Mouse (Mus musculus) common myeloid progenitor, adult 5-6 weeks (primary cell): ENCODE data around the gene Ift46. TPM values are rescaled to one million over a fixed set of nuclear protein-coding genes. Genes with fewer than 3 reads are reported as not detected.

Experiments used
- ATAC-seq: replicated peaks from 2 replicates; pipeline ENCODE4 v1.8.0; 2016; ENCODE audit warnings: low read depth, mild to moderate bottlenecking, moderate TSS enrichment, inconsistent platforms; ENCODE audit not compliant: poor library complexity, severe bottlenecking
- total RNA-seq: library from RNA; stranded (forward); fragments of 200-1000, 187-1606 nt; gene quantifications from 2 replicates; pipeline ENCODE4 v1.2.3, GENCODE M21; 2017

The Ift46 gene
- total RNA-seq, 1 experiment from 2014 or later = 26.1 TPM

DNA sequence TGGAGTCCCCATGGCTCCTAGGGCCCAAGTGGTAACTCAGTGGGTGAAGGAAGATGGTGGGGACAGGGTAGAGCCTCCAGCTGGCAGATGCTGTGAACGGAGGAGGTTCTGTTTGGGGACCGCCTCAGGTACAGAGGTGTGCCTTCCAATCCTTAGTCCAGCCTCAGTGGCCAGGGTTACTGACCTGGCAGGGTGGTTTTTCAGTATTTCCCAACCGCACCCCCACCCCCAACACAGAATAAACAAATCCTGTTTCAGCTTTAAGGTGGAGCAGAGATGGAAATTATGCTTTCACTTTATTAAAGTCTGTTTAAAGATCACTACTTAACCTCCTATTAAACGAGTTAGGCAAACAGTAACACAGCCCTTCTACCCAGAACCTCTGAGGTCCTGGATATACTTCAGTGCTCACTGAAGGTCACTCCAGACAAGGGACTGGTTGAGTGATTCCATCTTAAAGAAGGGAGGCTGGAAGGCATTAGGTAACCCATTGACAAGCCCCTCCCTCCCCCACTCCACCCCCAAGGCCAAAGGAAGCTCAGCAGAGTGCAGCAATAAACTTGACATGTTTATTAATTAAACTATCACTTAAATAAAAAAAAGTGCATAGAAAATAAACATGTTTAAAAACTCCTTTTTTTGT lies 35.2 kb downstream of the Ift46 start, which contains the start of gene Ttc36:
Gene Ttc36 (minus strand): TSS at position 265 of the 643 bp plus-strand sequence.
- ATAC-seq = no peak

DNA sequence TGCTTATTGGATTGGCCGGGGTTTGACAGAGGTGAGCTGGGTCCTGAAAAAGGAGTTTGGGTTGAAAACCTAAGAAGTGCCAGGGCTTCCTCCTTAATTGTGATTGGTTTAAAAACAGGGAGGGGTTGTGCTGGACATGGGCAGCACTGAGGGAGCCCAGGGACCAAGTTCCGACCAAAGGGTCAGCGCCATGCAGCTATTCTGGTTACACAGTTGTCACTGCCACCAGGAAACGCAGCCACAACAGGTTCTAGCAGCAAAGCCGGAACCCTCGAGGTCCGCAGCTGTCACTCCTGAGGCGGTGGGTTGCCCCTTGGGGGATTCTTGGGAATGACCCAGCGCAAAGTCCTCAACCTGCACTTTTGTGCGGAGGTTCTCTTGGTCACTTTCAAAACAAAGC lies 37.0 kb downstream of the Ift46 start:
- no peak for ATAC-seq

- no peak for ATAC-seq
These were observed 37.8 kb downstream of the Ift46 start for GRCm38 (mm10) chr9:44805536-44805935.

DNA sequence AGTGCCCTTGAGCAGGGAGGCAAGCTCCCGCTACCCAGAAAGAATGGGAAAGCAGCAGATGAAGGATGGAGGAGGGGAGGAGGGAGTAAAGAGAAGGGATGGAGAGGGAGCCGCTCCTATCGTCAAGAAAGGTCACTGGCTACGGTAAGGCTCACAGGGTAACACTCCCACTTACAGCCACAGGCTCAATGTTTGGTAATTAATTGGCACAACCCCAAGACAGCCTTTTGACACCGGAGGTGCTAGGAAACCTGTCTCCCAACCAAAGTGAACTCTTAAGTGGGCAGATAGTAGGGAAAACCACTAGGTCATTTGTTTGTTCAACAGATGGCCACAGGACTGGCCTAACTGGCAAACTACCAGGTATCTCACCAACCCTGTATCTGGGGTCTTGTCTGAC lies 39.4 kb downstream of the Ift46 start:
- no peak for ATAC-seq

- ATAC-seq = no peak
These were observed 40.1 kb downstream of the Ift46 start for GRCm38 (mm10) chr9:44807778-44808177.

GRCm38 (mm10) chr9:44810316-44810715 lies 42.6 kb downstream of the Ift46 start:
- ATAC-seq = no peak

DNA sequence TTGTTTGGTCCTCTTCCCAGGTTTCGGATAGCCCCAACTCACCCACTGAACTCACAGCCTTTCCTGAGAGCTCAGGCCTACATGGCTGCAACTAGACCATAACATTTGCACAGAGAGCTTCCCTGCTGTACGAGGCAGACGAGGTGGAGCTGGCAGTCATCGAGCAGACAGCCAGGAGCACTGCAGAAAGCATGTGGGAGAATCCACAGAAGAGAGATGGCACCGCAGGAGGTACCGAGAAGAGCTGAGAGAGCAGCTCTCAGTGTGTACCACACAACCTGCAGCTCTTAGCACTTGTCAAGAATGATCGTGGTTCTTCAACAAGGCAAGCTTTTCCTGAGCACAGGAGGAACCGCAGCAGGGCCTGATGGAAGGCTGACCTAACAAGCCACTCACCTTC lies 46.5 kb downstream of the Ift46 start:
- no peak for ATAC-seq

GRCm38 (mm10) chr9:44817522-44817921 lies 49.8 kb downstream of the Ift46 start:
- no peak for ATAC-seq

DNA sequence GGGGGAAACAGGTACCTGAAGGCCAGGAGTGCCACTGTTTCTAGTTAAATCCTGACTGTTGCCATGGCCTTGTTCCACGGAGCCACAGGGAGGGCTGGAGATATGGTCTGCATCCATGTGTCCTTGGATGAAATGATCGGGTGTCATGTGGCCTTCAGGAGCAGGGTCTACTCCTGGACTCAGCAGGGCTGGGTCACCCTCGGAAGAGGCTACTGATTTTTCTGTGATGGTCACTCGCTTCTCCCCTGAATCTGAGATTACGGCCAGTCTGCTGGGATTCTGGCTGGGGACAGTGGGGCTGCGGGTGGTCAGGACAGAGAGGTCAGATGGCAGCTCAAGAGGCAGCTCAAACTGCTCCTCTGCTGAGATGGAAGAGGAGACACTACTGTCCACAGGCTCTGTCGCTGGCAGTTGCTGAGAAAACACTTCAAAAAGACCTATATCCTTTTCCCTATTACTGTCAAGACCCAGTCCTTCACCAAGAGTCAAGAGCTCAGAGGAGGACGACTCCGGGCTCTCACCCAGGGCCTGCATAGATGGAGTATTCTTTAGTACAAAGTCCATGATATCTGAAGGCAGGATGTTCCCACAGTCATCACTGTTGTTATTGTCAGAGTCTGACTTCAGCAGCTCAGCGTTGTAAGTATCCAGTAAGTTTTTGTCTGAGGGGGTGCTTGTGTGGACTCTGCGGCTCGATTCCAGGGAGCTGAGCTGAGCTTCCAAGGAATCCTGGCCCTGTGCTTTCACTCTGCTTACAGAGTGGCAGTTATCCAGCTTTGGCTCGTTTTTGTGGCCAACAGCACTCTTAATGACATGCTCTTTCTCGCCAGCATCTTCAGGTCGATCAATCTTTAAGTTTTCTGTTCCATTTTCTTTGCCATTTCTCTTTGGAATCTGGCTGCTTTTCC lies 52.5 kb downstream of the Ift46 start:
- ATAC-seq = no peak

DNA sequence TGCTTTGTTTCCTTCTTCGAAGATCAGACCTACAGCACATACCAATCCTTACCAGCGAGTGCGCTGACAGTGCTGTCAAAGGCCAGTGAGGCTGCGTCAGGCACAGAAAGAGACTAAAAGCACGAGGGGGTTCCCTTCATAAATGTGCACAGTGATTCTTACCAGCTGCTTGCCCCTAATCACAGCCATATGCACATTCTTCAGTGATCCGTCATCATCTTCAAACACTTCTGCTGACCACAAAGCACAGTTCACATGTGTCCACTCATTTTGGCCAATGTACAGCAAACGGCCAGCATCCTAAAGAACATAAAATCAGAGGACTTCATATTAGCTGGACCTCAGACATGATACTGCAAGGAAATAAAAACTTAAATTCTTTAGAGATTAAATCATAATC lies 59.0 kb downstream of the Ift46 start:
- no peak for ATAC-seq

DNA sequence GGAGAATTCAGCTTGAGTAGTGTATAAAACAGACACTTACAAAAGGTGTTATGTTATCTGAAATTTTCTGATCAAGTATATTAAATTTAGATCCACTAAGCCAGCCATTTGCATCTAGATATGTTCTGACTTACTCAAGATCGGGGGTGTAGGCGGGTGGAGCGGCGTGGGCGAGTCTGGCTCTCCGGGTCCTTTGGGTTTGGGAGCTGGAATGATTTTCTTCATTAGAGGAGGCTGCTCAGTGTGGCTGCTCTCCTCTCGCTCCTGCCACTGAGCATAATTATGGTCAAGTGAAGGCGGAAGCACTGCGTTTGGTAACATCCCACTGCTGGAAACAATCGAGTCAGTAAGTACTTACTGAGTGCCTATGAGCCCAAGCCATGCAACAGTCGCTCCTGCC lies 61.2 kb downstream of the Ift46 start:
- ATAC-seq = no peak

GRCm38 (mm10) chr9:44830506-44830905 lies 62.8 kb downstream of the Ift46 start:
- no peak for ATAC-seq

DNA sequence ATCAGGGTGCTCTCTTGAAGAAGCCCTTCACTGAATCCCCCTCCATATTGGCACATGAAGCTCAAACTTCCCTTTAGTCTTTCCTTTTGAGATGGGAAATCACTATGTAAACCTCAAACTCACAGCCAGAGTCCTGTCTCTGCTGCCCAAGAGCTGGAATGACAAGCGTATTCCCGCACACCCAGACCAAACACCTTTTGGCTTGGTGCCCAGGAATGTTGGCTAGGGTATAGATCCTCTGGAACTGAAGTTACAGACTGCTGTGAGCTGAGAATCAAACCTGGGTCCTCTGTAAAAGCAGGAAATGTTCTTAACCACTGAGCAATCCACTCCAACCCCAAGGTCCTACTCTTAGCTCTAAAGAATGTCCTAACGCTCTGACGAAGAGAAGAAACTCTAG lies 64.6 kb downstream of the Ift46 start:
- no peak for ATAC-seq

- peak; percentile 70 for ATAC-seq
These were observed 68.7 kb downstream of the Ift46 start for GRCm38 (mm10) chr9:44836439-44836838.

GRCm38 (mm10) chr9:44841241-44841640 lies 73.5 kb downstream of the Ift46 start:
- peak; percentile 69 for ATAC-seq

Other genes starting within 250 kb of the Ift46 start
- gene Cxcr5, start 206.0 kb upstream of the Ift46 start, total RNA-seq = not detected in 2 replicates
- 101 and 143 TPM in 2 replicates for gene Ddx6, start 163.0 kb upstream of the Ift46 start, total RNA-seq
- not detected in 2 replicates for gene Treh, start 94.7 kb upstream of the Ift46 start, total RNA-seq
- 7.9 and 9.5 TPM in 2 replicates for gene Phldb1, start 32.7 kb upstream of the Ift46 start, total RNA-seq
- gene Arcn1, start 63 bp upstream of the Ift46 start, total RNA-seq = 167 and 196 TPM in 2 replicates
- gene Tmem25, start 31.4 kb downstream of the Ift46 start, total RNA-seq = 0.44 and 1.4 TPM in 2 replicates
- gene Ttc36, start 35.2 kb downstream of the Ift46 start, total RNA-seq = not detected in 2 replicates
- 19.9 and 21.1 TPM in 2 replicates for gene Kmt2a, start 113.4 kb downstream of the Ift46 start, total RNA-seq
- gene Atp5l, start 152.8 kb downstream of the Ift46 start, total RNA-seq = 118 and 199 TPM in 2 replicates
- gene Ube4a, start 197.7 kb downstream of the Ift46 start, total RNA-seq = 33.7 and 52.3 TPM in 2 replicates
- 1.4 TPM in 1 of 2 replicates, not detected in the other for gene Cd3g, start 212.5 kb downstream of the Ift46 start, total RNA-seq
- 0.05 TPM in 1 of 2 replicates, not detected in the other for gene Cd3d, start 213.9 kb downstream of the Ift46 start, total RNA-seq
- gene Cd3e, start 241.7 kb downstream of the Ift46 start, total RNA-seq = not detected in 2 replicates